ENCODE assay signal across 13 mouse cellular contexts in the genomic region with DNA sequence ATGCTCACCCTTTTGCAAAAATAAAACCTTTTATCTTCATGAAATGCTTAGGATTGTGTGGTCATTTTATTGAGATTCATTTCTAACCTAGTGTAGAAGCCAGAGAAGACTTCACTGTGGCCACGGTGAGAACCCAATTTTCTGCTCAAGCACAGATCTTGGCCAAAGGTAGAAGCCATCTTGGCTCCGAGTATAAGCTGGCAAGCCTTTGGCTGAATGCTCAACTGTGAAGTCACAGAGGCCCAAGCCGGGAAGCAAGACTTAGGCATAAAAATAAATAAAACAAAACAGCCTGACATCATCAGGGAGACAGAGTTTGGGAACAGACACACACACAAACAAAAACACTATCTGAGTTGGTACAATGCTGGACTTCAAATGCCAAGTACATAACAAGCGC. TPM values are rescaled to one million over a fixed set of nuclear protein-coding genes. Genes with fewer than 3 reads are reported as not detected.
A peak's percentile ranks its signal among the peaks of the same experiment; 100 is the strongest.
DNase-seq lines count a peak whose midpoint lies in the region.
"Had no signal": no experiment of that assay in that cellular context is flagged by ENCODE, and none has a peak within 500 bp of the region (broad histone marks: within the 10 kb centered on the region; RNA-seq: fewer than 3 reads in every experiment).

No protein-coding gene starts in this region.

- DNase-seq in adrenal gland, postnatal 10 days = peak; percentile 36
- DNase-seq in adrenal gland, adult 18-20 months (ENCODE audit: low spot score in 2 of 2) = no peak
- DNase-seq in cerebellum, postnatal 10 days = peak; percentile 54 to 65
- no peak for DNase-seq in cerebellum, adult 9-10 months
- peak; percentile 89 for DNase-seq in adipocyte (ENCODE audit: low spot score)
- DNase-seq in spleen, postnatal 10 days (ENCODE audit: low spot score in 2 of 2) = no peak
- DNase-seq: adrenal gland, adult 8-10 months; adrenal gland, postnatal 36 days; B cell, adult 2 months; cerebellum, adult 11-12 months; cerebellum, adult 2 months; cerebellum, postnatal 25 days; forebrain, postnatal 0 days had no signal

RNA-seq across cellular contexts. Expression of a gene that starts 8.0 kb away (rescaled TPM):
- total RNA-seq in adrenal gland, postnatal 10 days (2021) = 1 to 10 TPM; 3.7 to 3.8 TPM
- 1 to 10 TPM; 3.5 to 6.3 TPM for total RNA-seq in adrenal gland, adult 18-20 months (2021)

RNA-seq across cellular contexts. Expression of a gene that starts 13.3 kb away (rescaled TPM):
- 10 to 100 TPM; 31.0 to 31.6 TPM for total RNA-seq in adrenal gland, postnatal 10 days (2021)
- 10 to 100 TPM; 45.7 to 51.4 TPM for total RNA-seq in adrenal gland, adult 18-20 months (2021)

Comparison
In these comparisons a context has a peak if more than half of its experiments do, and no peak if none do; other contexts are left out.
1. DNase-seq: peak in adrenal gland, postnatal 10 days (single experiment), cerebellum, postnatal 10 days (2 of 2) and adipocyte (single experiment); none in adrenal gland, adult 18-20 months (0 of 2), cerebellum, adult 9-10 months (single experiment) and spleen, postnatal 10 days (0 of 2).